Mouse (Mus musculus) heart, embryonic 16.5 days (tissue): ENCODE measurements around the gene S100a7a. TPM values are rescaled to one million over a fixed set of nuclear protein-coding genes. Genes with fewer than 3 reads are reported as not detected.

Experiments used
- polyA plus RNA-seq: library from polyadenylated mRNA; unstranded; fragments of >200 nt; fragmentation: Nextera tagmentation; extraction: Ambion mirVana; gene quantifications from 2 replicates; pipeline ENCODE4 v1.2.1, GENCODE M21; 2015

Gene S100a7a
- polyA plus RNA-seq, 1 experiment from 2014 or later: 0.14 TPM

Other genes with a start within 250 kb of the S100a7a start
- 18.4 and 19.8 TPM in 2 replicates for gene Ints3, start 220.4 kb upstream of the S100a7a start, polyA plus RNA-seq
- 11.3 and 13.0 TPM in 2 replicates for gene Npr1, start 188.2 kb upstream of the S100a7a start, polyA plus RNA-seq
- 103 and 104 TPM in 2 replicates for gene Ilf2, start 177.9 kb upstream of the S100a7a start, polyA plus RNA-seq
- gene Snapin, start 163.0 kb upstream of the S100a7a start, polyA plus RNA-seq: 76.1 and 88.9 TPM in 2 replicates
- gene Chtop, start 144.5 kb upstream of the S100a7a start, polyA plus RNA-seq: 95.6 and 98.2 TPM in 2 replicates
- gene S100a1, start 139.6 kb upstream of the S100a7a start, polyA plus RNA-seq: 348 and 352 TPM in 2 replicates
- gene S100a13, start 139.6 kb upstream of the S100a7a start, polyA plus RNA-seq: 84.4 and 88.6 TPM in 2 replicates
- 5.7 and 7.3 TPM in 2 replicates for gene S100a14, start 127.2 kb upstream of the S100a7a start, polyA plus RNA-seq
- 96.5 and 110 TPM in 2 replicates for gene S100a16, start 116.8 kb upstream of the S100a7a start, polyA plus RNA-seq
- 1.4 and 3.8 TPM in 2 replicates for gene S100a3, start 93.4 kb upstream of the S100a7a start, polyA plus RNA-seq
- not detected in 2 replicates for gene S100a2, start 63.8 kb upstream of the S100a7a start, polyA plus RNA-seq
- not detected in 2 replicates for gene Gm42674, start 52.1 kb upstream of the S100a7a start, polyA plus RNA-seq
- gene S100a4, start 50.2 kb upstream of the S100a7a start, polyA plus RNA-seq: 5.8 and 11.8 TPM in 2 replicates
- not detected in 2 replicates for gene S100a5, start 45.5 kb upstream of the S100a7a start, polyA plus RNA-seq
- gene S100a6, start 41.1 kb upstream of the S100a7a start, polyA plus RNA-seq: 56.9 and 61.6 TPM in 2 replicates
- gene S100a8, start 15.0 kb downstream of the S100a7a start, polyA plus RNA-seq: 16.3 and 22.3 TPM in 2 replicates
- 11.5 and 16.9 TPM in 2 replicates for gene S100a9, start 41.7 kb downstream of the S100a7a start, polyA plus RNA-seq
- not detected in 2 replicates for gene Pglyrp4, start 72.9 kb downstream of the S100a7a start, polyA plus RNA-seq
- not detected in 2 replicates for gene Gm5849, start 123.9 kb downstream of the S100a7a start, polyA plus RNA-seq